Mouse (Mus musculus) adrenal gland, postnatal 4 days (tissue): Measurements from ENCODE around the gene Katna1. TPM values are rescaled to one million over a fixed set of nuclear protein-coding genes. Genes with fewer than 3 reads are reported as not detected.
"Not testable (repeated sequence)": the region's sequence is repeated elsewhere in the genome, so short reads cannot be mapped to it uniquely, and the experiment has no call there.

ENCODE experiments used
- DNase-seq, 2 experiments: peaks; one replicate each; pipeline ENCODE4 v3.0.0; 2021 to 2022; ENCODE audit warnings: low spot score in 2 of 2, mixed read lengths in 2 of 2
- long read RNA-seq, 2 experiments: library from polyadenylated mRNA; stranded (forward); transcript quantifications; one replicate each; pipeline ENCODE4 v2.0.0; 2021
- total RNA-seq, 2 experiments: library from RNA; stranded (reverse); gene quantifications; 2 replicates each; pipeline ENCODE4 v1.2.3; 2021

Gene Katna1
- total RNA-seq: 10 to 100 TPM; 34.0 to 39.2 TPM
- long read RNA-seq, experiment 1, transcript Katna1-201 (11 exons, 1,774 nt): major isoform, 23 of 29 reads
- long read RNA-seq, experiment 1, partial matches to known transcripts: 4 of 29 reads
- long read RNA-seq, experiment 1, other reads (novel, unspliced or antisense): 2 of 29 reads
- long read RNA-seq, experiment 2, transcript Katna1-201 (11 exons, 1,774 nt): major isoform, 47 of 61 reads
- long read RNA-seq, experiment 2, partial matches to known transcripts: 6 of 61 reads
- long read RNA-seq, experiment 2, other reads (novel, unspliced or antisense): 8 of 61 reads

DNA sequence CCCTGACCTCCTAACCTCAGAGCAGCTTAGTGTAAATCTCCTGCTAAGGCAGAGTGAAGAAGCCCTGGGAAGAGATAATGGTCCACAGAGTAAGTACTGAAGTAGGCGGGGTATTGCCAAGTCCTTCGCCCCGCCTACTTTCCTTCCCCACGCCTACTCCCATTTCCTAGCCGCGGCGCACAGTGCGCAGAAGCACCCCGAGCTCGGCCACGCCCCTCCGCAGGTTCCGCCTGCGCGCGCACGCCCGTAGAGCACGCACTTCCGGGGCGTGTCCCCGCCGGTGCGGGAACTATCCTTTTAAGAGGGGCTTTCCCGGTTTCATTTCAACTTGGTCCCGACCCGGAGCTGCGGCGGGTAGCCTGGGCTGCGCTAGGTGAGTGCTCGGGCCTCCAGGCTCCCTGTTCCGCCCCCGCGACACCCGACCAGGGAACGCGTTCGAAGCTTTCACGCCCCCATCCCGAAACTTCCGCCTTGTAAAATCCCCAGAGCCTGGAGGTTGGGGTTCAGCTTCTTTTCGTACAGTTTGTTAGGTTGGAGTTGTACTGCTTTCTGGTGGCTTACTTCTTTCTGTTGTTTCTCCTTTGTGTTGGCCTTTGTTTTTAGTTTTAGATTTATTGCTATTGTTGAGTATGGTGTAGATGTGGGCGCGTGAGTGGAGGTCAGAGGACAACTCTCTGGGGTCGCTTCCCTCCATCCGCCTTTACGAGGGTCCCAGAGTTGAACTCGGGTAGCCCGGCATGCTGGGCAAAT lies at the start of gene Katna1:
Katna1 (plus strand) TSS at position 250 of the 750 bp plus-strand sequence.
- peak; percentile 86 to 87 for DNase-seq

DNA sequence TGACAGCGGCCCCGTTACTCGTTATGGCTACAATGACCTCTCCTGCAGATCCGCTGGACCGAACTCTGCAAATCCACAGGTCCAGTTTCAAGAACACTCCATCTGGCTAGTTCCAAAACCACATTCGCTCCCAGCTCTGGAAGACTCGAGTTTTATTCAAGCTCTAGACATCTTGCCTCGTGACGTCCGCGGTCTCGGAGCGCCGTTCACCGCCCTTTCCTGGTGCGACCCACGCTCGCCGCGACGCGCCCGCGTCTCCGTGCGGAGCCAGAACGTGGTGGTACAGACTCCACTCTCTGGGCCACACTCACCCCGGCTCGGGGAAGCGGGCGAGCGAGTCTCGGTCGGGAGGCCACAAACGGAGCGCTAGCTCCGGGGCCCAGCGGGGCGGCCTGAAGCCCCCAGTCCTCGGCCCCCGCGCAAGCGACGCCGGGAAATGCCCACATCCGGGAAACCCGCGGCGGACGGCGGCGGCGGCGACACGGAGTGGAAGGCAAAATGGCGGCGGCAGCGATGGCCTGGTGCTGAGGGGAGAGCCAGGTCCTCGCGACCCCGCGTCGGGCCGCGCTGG lies 45.0 kb upstream of the Katna1 start, which contains the start of the genes Pcmt1 and Lats1:
Pcmt1 (minus strand) TSS at position 406 of the 571 bp plus-strand sequence.
Lats1 (plus strand) TSS at position 484 of the 571 bp plus-strand sequence.
- DNase-seq: peak; percentile 84 to 85

DNA sequence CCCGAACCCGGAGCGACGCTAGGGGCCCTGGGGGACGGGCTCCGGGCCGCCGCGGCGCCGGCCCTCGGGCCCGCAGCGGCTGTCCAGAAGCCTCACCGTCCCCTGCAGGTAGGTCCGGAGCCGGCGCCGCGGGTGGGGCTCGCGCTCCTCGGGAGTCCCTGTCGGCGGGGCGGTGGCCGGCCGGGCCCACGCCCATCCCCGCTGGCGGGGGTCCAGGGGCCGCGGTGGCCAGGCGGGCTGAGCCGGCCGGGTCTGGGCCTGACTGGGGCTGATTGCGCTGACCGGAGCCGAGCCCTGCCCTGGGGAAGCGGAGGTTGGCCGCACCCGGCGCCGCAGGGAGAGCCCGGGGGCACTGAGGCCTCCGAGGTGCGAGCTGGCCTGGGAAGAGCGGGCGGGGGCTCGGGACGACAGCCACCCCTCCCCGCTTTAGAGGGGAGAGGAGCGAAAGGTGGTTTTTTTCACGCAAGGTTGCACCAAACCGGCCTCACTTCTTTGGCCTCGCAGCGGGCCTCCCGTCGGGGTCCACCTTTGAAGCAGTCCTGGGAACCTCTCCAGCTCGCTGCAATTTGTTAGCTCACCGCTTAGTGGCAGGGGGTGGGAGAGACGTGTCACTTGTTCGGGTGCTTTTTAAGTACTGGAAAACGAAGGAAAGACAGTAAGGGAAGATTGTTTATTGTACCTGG lies 44.3 kb upstream of the Katna1 start:
- DNase-seq: peak; percentile 48 to 57

DNA sequence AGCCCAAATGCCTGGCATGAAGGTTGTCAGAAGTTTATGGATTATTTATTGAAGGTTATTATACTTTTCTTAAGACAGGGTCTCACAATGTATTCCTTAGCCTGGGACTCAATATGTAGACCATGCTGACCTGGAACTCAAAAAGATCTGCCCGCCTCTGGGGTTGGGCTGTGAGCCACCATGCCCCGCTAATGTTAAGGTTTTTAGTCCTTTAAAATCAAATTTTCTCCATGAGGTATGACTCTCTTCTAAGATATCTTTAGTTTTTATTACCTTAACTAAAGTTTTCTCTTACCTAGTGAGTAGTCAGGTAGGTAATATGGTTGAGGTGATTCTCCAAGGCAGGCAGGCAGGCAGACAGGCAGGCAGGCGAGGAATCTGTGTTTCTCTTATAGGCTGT lies 43.6 kb upstream of the Katna1 start:
- no peak for DNase-seq

DNA sequence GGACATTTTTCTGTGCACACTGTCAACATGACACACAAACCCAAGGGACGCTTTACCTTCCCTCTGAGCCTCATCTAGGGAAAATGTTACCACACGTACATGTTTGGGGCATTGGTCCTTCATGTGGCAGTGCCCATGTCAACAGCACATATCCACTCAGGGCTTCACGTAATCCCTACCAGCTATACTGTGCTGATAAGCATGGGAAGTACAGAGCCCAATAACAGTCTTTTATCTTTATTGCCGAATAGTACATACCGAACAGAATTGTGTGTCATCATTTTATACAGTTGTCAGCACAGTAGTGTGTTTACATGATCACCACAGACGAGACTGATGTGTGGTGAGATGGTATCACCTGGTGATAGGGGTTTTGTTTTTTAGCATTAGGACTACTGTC lies 38.9 kb upstream of the Katna1 start:
- no peak for DNase-seq

DNA sequence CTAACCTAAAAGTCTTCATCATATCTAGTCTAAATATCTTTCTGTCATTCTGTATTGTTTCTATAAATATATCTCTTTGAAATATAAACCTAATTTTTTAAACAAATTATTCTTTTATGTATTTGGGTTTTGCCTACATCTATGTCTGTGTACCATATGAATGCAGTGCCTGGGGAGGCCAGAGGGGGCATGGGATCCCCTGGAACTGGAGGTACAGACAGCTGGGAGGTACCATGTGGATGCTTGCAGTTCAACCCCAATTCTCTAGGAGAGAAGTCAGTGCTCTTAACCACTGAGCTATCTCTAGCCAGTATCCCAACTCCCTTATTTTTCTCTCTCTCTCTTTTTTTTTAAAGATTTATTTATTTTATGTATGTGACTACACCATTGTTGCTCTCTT lies 30.5 kb upstream of the Katna1 start:
- no peak for DNase-seq

DNA sequence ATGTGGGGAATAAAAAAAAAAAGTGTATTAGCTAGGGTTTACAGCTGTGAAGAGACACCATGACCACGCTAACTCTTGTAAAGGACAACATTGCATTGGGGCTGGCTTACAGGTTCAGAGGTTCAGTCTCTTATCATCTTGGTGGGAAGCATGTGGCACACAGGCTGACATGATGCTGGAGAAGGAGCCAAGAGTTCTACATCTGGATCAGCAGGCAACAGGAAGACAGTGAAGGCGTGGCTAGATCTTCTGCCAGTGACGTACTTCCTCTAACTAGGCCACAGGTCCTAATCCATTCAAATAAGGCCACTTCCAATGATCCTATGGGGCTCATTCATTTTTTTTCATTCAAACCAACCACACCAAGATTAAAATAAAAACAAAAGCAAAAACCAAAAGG lies 25.7 kb upstream of the Katna1 start:
- no peak for DNase-seq

DNA sequence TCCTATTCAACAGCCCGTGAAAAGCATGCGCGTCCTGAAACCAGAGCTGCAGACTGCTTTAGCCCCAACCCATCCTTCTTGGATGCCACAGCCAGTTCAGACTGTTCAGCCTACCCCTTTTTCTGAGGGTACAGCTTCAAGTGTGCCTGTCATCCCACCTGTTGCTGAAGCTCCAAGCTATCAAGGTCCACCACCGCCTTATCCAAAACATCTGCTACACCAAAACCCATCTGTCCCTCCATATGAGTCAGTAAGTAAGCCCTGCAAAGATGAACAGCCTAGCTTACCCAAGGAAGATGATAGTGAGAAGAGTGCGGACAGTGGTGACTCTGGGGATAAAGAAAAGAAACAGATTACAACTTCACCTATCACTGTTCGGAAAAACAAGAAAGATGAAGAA lies 23.2 kb upstream of the Katna1 start:
- DNase-seq: no peak

DNA sequence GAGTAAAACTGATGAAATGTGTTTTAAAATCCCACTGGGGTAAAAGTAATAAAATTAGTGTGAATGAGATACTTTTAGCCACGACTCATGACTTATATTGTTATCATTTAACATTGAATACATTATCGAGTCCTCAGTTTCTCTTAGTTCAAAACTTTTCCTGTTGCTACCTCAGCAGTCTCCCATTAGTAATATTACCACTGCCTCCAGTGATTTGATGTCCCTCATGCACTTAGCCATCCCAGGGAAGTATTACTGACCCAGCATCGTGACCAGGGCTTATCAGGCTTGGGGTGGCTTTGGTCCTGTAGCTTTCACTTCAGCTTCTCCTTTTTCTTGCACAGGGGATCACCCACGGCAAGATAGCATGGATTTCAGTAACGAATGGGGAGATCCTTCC lies 15.7 kb upstream of the Katna1 start:
- DNase-seq: no peak

DNA sequence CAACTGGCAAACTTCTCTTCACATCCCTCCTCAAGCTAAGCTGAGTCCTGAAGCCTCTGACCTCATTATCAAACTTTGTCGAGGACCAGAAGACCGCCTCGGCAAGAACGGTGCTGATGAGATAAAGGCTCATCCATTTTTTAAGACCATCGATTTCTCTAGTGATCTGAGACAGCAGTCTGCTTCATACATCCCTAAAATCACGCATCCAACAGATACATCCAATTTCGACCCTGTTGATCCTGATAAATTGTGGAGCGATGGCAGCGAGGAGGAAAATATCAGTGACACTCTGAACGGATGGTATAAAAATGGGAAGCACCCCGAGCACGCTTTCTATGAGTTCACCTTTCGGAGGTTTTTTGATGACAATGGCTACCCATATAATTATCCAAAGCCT lies 13.3 kb upstream of the Katna1 start:
- DNase-seq: no peak

DNA sequence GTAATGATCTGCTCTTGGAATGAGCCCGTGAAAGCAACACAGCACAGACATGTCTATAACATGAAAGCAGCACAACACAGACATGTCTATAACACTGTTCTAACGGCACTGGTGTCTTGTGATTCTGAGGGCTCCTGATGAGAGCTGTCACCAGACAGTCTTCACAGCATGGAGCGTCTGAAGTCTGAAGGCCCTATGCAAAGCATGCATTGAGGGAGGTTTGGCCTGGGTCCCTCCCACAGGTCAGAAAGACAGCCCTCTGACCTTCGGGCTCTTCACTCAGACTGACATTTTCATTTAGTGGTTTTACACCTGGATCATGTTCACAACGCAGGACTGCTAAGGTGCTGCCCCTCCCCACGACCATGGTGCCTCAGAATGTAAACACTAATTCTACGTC lies 10.7 kb upstream of the Katna1 start:
- DNase-seq: no peak

DNA sequence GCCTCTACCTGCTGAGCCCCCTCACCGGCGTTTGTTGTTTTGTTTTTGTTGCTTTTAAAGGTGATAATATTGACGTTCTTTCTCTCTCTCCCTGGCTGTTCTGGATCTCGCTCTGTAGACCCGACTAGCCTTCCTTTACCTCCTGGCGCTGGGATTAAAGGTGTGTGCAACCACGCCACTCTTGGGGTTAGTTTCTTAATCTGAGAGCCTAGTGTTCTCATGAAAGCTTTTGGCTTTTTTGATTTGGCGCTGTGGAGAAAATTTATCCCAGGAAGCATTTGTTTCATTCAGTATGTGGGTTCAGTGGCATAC lies 657 bp downstream of the Katna1 start:
- DNase-seq: no peak

DNA sequence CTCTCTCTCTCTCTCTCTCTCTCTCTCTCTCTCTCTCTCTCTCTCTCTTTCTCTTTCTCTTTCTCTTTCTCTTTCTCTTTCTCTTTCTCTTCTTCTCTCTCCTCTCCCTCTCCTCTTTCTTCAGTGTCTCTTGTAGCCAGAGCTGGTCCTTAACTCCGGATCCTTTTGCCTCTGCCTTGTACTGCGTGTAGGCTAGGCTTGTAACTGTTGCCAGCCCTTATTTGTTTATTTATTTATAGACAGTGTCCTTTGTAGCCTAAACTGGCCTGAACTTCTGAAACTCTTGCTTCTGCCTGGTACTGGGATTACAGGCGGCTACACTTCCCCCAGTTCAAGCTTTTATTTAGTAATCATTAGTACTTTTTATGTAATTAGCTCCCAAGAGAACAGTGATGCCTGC lies 1.2 kb downstream of the Katna1 start:
- DNase-seq: no peak

DNA sequence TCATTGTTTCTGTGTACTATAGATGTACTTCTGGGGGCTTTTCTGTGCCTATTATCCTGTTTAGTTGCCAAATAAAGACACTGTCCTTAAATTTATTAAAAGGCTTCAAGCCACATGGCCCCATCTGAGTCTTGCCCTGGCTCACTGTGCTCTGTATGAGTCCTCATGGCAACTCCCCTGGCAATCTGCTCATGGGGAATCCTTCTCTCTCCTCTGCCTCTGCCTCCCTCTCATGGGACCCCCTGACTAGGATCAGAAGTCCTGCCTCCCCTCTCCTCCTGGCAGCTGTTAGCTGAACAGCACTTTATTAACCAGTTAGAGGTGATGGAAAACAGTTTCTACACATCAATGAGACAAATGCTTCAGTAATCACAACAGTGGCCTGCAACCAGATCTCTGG lies 5.8 kb downstream of the Katna1 start:
- no peak for DNase-seq

DNA sequence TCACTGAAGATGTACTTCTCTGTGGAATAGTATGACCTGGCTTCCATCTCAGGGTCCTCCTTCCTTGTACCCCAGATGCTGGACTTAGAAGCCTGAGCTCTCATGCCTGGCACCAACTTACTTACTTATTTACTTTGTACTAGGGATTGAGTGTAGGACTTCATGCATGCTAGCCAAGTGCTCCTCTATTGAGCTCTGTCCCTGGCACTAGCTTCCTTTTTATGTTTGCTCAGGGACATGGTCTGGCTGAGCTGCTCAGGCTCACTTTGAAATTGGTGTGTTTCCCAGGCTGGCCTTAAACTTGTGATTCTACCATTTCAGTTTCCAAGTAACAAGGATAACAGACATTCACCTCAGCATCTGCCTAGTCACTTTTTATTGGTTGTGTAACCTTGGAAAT lies 11.3 kb downstream of the Katna1 start:
- no peak for DNase-seq

DNA sequence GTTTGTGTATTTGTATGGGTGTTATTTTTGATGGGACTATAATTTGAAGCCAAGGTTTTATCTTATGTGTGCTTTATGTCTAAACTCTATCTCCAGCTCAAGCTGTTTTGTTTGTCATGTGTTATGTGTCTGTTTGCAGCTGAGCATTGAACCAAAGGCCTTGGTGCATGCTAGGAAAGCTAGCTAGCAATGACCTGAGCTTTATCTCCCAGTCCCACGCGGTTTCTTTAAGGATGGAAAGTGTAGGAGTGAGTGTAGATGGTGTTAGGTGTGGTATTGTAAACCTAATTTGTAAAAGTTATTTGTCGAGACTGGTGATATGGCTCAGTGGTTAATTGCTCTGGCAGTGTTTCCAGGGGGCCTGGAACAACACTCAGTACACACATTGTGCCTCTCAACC lies 12.1 kb downstream of the Katna1 start:
- DNase-seq: no peak

DNA sequence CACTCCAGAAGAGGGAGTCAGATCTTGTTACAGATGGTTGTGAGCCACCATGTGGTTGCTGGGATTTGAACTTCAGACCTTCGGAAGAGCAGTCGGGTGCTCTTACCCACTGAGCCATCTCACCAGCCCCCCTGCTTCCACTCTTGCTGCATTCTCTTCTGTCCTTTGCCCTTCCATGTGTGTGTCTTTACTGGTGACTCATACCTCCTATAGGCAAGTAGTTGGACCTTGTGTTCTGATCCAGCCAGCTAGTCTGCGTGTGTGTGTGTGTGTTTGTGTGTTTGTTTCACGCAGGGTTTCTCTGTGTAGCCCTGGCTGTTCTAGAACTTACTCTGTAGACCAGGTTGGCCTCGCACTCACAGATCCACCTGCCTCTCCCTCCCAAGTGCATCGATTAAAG lies 19.7 kb downstream of the Katna1 start:
- not testable (repeated sequence) for DNase-seq

DNA sequence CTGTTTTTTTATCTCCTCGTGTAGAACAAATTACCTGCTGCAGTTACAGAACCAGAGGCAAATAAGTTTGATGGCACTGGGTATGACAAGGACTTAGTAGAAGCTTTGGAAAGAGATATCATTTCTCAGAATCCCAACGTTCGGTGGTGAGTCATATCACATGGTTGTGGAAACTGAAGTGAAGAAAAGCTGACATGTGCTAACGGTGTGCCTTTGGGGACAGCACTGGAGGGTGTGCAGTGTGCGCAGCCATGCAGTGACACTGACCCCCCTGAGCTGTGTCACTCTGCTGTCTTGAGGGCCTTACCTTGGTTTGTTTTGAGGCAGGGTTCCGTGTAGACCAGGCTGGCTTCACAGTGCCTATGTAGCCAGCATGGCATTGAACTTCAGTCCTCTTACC lies 23.0 kb downstream of the Katna1 start:
- DNase-seq: no peak

DNA sequence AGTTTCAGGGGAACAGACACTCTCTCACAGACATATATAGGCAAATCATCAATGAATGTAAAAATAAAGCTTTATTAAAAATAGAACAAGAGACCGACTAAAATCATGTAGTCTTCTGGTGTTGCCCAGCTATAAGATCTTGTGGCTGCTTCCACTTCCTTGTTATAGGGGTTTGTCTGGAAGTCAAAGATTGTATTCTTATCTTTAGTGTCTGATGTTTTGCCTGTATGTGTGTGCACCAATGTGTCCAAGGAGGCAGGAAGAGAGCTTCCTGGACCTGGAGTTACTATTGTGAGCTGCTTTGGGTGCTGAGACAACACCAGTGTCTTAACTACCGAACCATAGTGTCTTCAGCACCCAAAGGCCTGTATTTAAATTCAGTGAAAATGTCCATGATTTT lies 31.7 kb downstream of the Katna1 start:
- DNase-seq: no peak

DNA sequence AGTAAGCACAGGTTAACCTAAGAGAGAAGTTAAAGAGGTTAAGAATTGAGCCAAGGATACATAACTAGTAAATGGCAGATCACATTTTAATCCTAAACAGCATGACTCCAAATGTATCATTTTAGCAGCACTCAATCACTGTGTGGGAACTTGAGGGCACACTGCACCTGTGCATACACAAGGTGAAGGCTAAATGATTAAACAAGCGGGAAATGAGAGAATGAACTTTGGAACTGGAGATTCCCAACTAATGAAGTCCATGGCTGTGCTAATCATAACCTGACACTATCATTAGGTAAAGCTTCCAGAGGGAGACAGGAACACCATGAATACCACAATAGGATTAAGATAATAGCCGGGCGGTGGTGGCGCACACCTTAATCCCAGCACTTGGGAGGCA lies 46.5 kb downstream of the Katna1 start:
- no peak for DNase-seq

DNA sequence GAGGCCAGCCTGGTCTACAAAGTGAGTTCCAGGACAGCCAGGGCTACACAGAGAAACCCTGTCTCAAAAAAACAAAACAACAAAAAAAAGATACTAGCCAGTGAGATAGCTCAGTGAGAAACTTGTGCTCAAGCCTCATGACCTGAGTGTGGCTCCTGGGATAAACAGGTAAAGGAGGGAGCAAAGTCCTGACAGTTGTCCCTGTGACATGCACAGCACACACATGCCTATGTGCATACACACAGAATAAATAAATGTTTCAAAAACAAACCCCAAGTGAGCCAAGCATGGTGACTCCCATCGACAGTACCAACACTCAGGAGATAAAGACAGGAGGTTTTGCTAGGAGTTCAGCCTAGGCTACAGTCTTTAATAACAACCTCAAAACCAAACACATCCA lies 47.0 kb downstream of the Katna1 start:
- no peak for DNase-seq

DNA sequence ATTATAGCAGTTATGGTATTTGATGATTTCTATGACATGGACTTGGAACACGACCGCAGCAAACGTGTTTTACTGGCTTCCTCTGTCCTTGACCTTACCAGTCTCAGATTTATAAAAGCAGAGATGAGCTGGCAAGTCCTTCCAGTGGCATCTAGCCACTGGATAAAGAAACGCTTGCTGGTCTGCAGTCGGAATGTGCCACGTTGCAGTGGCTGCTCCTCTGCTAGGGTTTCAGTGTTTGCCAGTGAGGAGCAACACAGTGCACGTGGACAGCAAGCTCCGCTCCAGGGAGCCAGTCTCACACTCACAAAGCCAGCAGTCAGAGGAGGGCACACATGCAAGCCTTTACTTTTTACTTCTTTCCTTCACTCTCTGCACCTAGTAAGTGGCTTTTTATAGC lies 49.6 kb downstream of the Katna1 start:
- DNase-seq: no peak
